ENCODE assay signal across 15 mouse cellular contexts in genomic region chr17:6752375-6752774, GRCm38 (mm10). TPM values are rescaled to one million over a fixed set of nuclear protein-coding genes. Genes with fewer than 3 reads are reported as not detected.
DNase-seq lines count a peak whose midpoint lies in the region; ATAC-seq and TF ChIP-seq lines count a peak whose summit lies in the region.
"Had no signal": no experiment of that assay in that cellular context is flagged by ENCODE, and none has a peak within 500 bp of the region (broad histone marks: within the 10 kb centered on the region; RNA-seq: fewer than 3 reads in every experiment).

No protein-coding gene starts in this region.

- H3K27me3 ChIP-seq in forebrain, embryonic 14.5 days (replicated peaks; ENCODE audit: control insufficient read depth, insufficient read depth, low read length), result no peaks in the 10 kb centered on the region
- H3K27me3 ChIP-seq in forebrain, postnatal 0 days (ENCODE audit: insufficient read depth, low read length), result no peaks in the 10 kb centered on the region
- no peaks in the 10 kb centered on the region for H3K27me3 ChIP-seq in hindbrain, embryonic 12.5 days
- no peaks in the 10 kb centered on the region for H3K27me3 ChIP-seq in hindbrain, postnatal 0 days (ENCODE audit: insufficient read depth, low read length)
- no peaks in the 10 kb centered on the region for H3K27me3 ChIP-seq in embryonic facial prominence, embryonic 11.5 days (ENCODE audit: control insufficient read depth, insufficient read depth, low read length)
- H3K27me3 ChIP-seq in limb, embryonic 15.5 days, result no peaks in the 10 kb centered on the region
- no peaks in the 10 kb centered on the region for H3K27me3 ChIP-seq in intestine, postnatal 0 days (replicated peaks; ENCODE audit: control insufficient read depth, insufficient read depth, low read length)
- H3K27me3 ChIP-seq: liver, embryonic 12.5 days; midbrain, embryonic 15.5 days had no signal

- 56% methylated on average over 7 of the region's 7 CpGs for WGBS in forebrain, embryonic 14.5 days
- 55% methylated on average over 7 of the region's 7 CpGs for WGBS in forebrain, postnatal 0 days
- WGBS in hindbrain, embryonic 12.5 days, result 44% methylated on average over 7 of the region's 7 CpGs
- WGBS in hindbrain, postnatal 0 days, result 57% methylated on average over 7 of the region's 7 CpGs
- 20% methylated on average over 7 of the region's 7 CpGs for WGBS in embryonic facial prominence, embryonic 11.5 days
- 26% methylated on average over 7 of the region's 7 CpGs for whole genome bisulfite sequencing in limb, embryonic 15.5 days
- 65% methylated on average over 7 of the region's 7 CpGs for WGBS in intestine, postnatal 0 days

- H3K9me3 ChIP-seq in forebrain, embryonic 14.5 days (replicated peaks; ENCODE audit: control insufficient read depth, low read length), result no peaks in the 10 kb centered on the region
- no peaks in the 10 kb centered on the region for H3K9me3 ChIP-seq in forebrain, postnatal 0 days (ENCODE audit: low read length)
- no peaks in the 10 kb centered on the region for H3K9me3 ChIP-seq in hindbrain, embryonic 12.5 days (replicated peaks)
- H3K9me3 ChIP-seq in hindbrain, postnatal 0 days (ENCODE audit: low read length), result no peaks in the 10 kb centered on the region
- no peaks in the 10 kb centered on the region for H3K9me3 ChIP-seq in embryonic facial prominence, embryonic 11.5 days (replicated peaks; ENCODE audit: control insufficient read depth, low read length)
- no peaks in the 10 kb centered on the region for H3K9me3 ChIP-seq in limb, embryonic 15.5 days
- H3K9me3 ChIP-seq in intestine, postnatal 0 days (ENCODE audit: control insufficient read depth), result no peaks in the 10 kb centered on the region
- H3K9me3 ChIP-seq: G1E; liver, embryonic 12.5 days; midbrain, embryonic 15.5 days had no signal

- H3K27ac ChIP-seq in forebrain, embryonic 14.5 days (ENCODE audit: low read depth, low read length), result peak overlapping the region; percentile 14; the same call in 1 of the 2 replicates
- H3K27ac ChIP-seq in forebrain, postnatal 0 days (ENCODE audit: low read depth, low read length), result no peak overlapping the region
- peak overlapping the region; percentile 45; the same call in 1 of the 2 replicates for H3K27ac ChIP-seq in hindbrain, embryonic 12.5 days
- H3K27ac ChIP-seq in hindbrain, postnatal 0 days, result no peak overlapping the region
- H3K27ac ChIP-seq in embryonic facial prominence, embryonic 11.5 days (replicated peaks; ENCODE audit: low read depth, low read length), result no peak overlapping the region
- H3K27ac ChIP-seq in limb, embryonic 15.5 days, result peak overlapping the region; percentile 83
- H3K27ac ChIP-seq in intestine, postnatal 0 days (ENCODE audit: low read depth, low read length), result no peak overlapping the region
- H3K27ac ChIP-seq: liver, embryonic 12.5 days; midbrain, embryonic 15.5 days had no signal

- H3K4me2 ChIP-seq in forebrain, embryonic 14.5 days (ENCODE audit: low read length), result no peak overlapping the region
- H3K4me2 ChIP-seq in forebrain, postnatal 0 days (ENCODE audit: low read depth), result no peak overlapping the region
- H3K4me2 ChIP-seq in hindbrain, embryonic 12.5 days (replicated peaks), result no peak overlapping the region
- no peak overlapping the region for H3K4me2 ChIP-seq in hindbrain, postnatal 0 days (ENCODE audit: low read depth, low read length)
- no peak overlapping the region for H3K4me2 ChIP-seq in embryonic facial prominence, embryonic 11.5 days (ENCODE audit: low read depth, low read length)
- H3K4me2 ChIP-seq in limb, embryonic 15.5 days, result no peak overlapping the region
- H3K4me2 ChIP-seq in intestine, postnatal 0 days (replicated peaks; ENCODE audit: low read depth), result no peak overlapping the region
- H3K4me2 ChIP-seq: liver, embryonic 12.5 days; midbrain, embryonic 15.5 days had no signal

- no peak overlapping the region for H3K9ac ChIP-seq in forebrain, embryonic 14.5 days (ENCODE audit: low read length)
- H3K9ac ChIP-seq in forebrain, postnatal 0 days, result no peak overlapping the region
- no peak overlapping the region for H3K9ac ChIP-seq in hindbrain, embryonic 12.5 days
- no peak overlapping the region for H3K9ac ChIP-seq in hindbrain, postnatal 0 days (replicated peaks; ENCODE audit: low read length)
- H3K9ac ChIP-seq in embryonic facial prominence, embryonic 11.5 days (replicated peaks; ENCODE audit: low read length), result no peak overlapping the region
- no peak overlapping the region for H3K9ac ChIP-seq in limb, embryonic 15.5 days
- no peak overlapping the region for H3K9ac ChIP-seq in intestine, postnatal 0 days (ENCODE audit: low read depth, low read length)
- H3K9ac ChIP-seq: liver, embryonic 12.5 days; midbrain, embryonic 15.5 days had no signal

- DNase-seq in forebrain, embryonic 14.5 days (ENCODE audit: low spot score), result no peak
- no peak for DNase-seq in forebrain, postnatal 0 days
- no peak for DNase-seq in hindbrain, postnatal 0 days (ENCODE audit: low spot score)
- DNase-seq in embryonic facial prominence, embryonic 11.5 days (ENCODE audit: low spot score), result peak; percentile 78
- no peak for DNase-seq in right cerebral cortex, postnatal 4 days
- DNase-seq: cerebellum, adult 11 months; gastrocnemius, postnatal 14 days had no signal

- H3K4me1 ChIP-seq in forebrain, embryonic 14.5 days (ENCODE audit: control insufficient read depth, insufficient read depth, low read length), result 0 out of 2 replicates have a peak, but pooled peaks cover 4% of the 10 kb centered on the region
- 0 out of 2 replicates have a peak, but pooled peaks cover 3% of the 10 kb centered on the region for H3K4me1 ChIP-seq in forebrain, postnatal 0 days (ENCODE audit: insufficient read depth)
- H3K4me1 ChIP-seq in hindbrain, embryonic 12.5 days, result peaks cover 16% of the 10 kb centered on the region
- peaks cover 5% of the 10 kb centered on the region; the same call in 1 of the 2 replicates for H3K4me1 ChIP-seq in hindbrain, postnatal 0 days (ENCODE audit: insufficient read depth, low read length)
- H3K4me1 ChIP-seq in embryonic facial prominence, embryonic 11.5 days (ENCODE audit: control insufficient read depth, insufficient read depth, low read length), result peaks cover 7% of the 10 kb centered on the region
- peaks cover 25% of the 10 kb centered on the region for H3K4me1 ChIP-seq in limb, embryonic 15.5 days
- no peaks in the 10 kb centered on the region for H3K4me1 ChIP-seq in intestine, postnatal 0 days (replicated peaks; ENCODE audit: control insufficient read depth, insufficient read depth, low read length)
- H3K4me1 ChIP-seq: liver, embryonic 12.5 days had no signal

- TF ChIP-seq CTCF in forebrain, postnatal 0 days (IDR thresholded peaks at IDR 0.05; ENCODE audit: low read depth), result no peak
- no peak for TF ChIP-seq CTCF in hindbrain, postnatal 0 days (IDR thresholded peaks at IDR 0.05; ENCODE audit: low read depth)
- TF ChIP-seq CTCF in intestine, postnatal 0 days (IDR thresholded peaks at IDR 0.05; ENCODE audit: low read depth), result no peak

- H3K4me3 ChIP-seq in forebrain, embryonic 14.5 days (ENCODE audit: low read depth, low read length), result no peak overlapping the region
- H3K4me3 ChIP-seq in forebrain, postnatal 0 days (ENCODE audit: low read depth, low read length), result no peak overlapping the region
- H3K4me3 ChIP-seq in hindbrain, embryonic 12.5 days, result no peak overlapping the region
- no peak overlapping the region for H3K4me3 ChIP-seq in hindbrain, postnatal 0 days (ENCODE audit: low read length)
- H3K4me3 ChIP-seq in embryonic facial prominence, embryonic 11.5 days (ENCODE audit: low read depth, low read length), result no peak overlapping the region
- H3K4me3 ChIP-seq in limb, embryonic 15.5 days, result no peak overlapping the region
- no peak overlapping the region for H3K4me3 ChIP-seq in intestine, postnatal 0 days (ENCODE audit: low read depth, low read length)
- H3K4me3 ChIP-seq: liver, embryonic 12.5 days; midbrain, embryonic 15.5 days had no signal

- peaks cover 51% of the 10 kb centered on the region for H3K36me3 ChIP-seq in forebrain, embryonic 14.5 days (ENCODE audit: control insufficient read depth, insufficient read depth, low read length)
- H3K36me3 ChIP-seq in forebrain, postnatal 0 days (ENCODE audit: insufficient read depth), result no peaks in the 10 kb centered on the region
- H3K36me3 ChIP-seq in hindbrain, embryonic 12.5 days, result no peaks in the 10 kb centered on the region
- 0 out of 2 replicates have a peak, but pooled peaks cover 4% of the 10 kb centered on the region for H3K36me3 ChIP-seq in hindbrain, postnatal 0 days (ENCODE audit: insufficient read depth, low read length)
- H3K36me3 ChIP-seq in embryonic facial prominence, embryonic 11.5 days (replicated peaks; ENCODE audit: control insufficient read depth, insufficient read depth, low read depth, low read length), result no peaks in the 10 kb centered on the region
- peaks cover 38% of the 10 kb centered on the region for H3K36me3 ChIP-seq in limb, embryonic 15.5 days
- peaks cover 66% of the 10 kb centered on the region for H3K36me3 ChIP-seq in intestine, postnatal 0 days (ENCODE audit: control insufficient read depth, insufficient read depth)
- H3K36me3 ChIP-seq: midbrain, embryonic 15.5 days had no signal

- 0 out of 2 replicates have a peak, but pooled peaks have one; percentile 7 for ATAC-seq in forebrain, embryonic 14.5 days
- no peak for ATAC-seq in forebrain, postnatal 0 days
- no peak for ATAC-seq in hindbrain, embryonic 12.5 days (ENCODE audit: low FRiP score)
- no peak for ATAC-seq in hindbrain, postnatal 0 days
- peak; percentile 20; the same call in 1 of the 2 replicates for ATAC-seq in embryonic facial prominence, embryonic 11.5 days (replicated peaks; ENCODE audit: insufficient number of reproducible peaks, low FRiP score, low TSS enrichment, low read depth)
- ATAC-seq in limb, embryonic 15.5 days (ENCODE audit: insufficient number of reproducible peaks, low FRiP score, low TSS enrichment, low read depth), result no peak
- ATAC-seq in intestine, postnatal 0 days, result no peak
- ATAC-seq: forebrain, embryonic 16.5 days; intestine, embryonic 16.5 days; liver, embryonic 12.5 days; midbrain, embryonic 15.5 days had no signal

RNA-seq across cellular contexts. Expression of gene Ezr, which starts 30.2 kb away (rescaled TPM):
- polyA plus RNA-seq in forebrain, embryonic 14.5 days (2014; fragmentation: Nextera tagmentation; extraction: Ambion mirVana), result 94.0 and 101 TPM in 2 replicates
- total RNA-seq in forebrain, postnatal 0 days (2014; rRNA removed), result 37.8 and 45.4 TPM in 2 replicates
- 51.6 and 60.2 TPM in 2 replicates for polyA plus RNA-seq in forebrain, postnatal 0 days (2015; fragmentation: Nextera tagmentation; extraction: Ambion mirVana)
- polyA plus RNA-seq in hindbrain, embryonic 12.5 days (2016; fragmentation: Nextera tagmentation; extraction: Ambion mirVana), result 97.9 and 103 TPM in 2 replicates
- 44.7 and 52.6 TPM in 2 replicates for total RNA-seq in hindbrain, postnatal 0 days (2014; rRNA removed)
- 62.4 and 72.7 TPM in 2 replicates for polyA plus RNA-seq in hindbrain, postnatal 0 days (2015; fragmentation: Nextera tagmentation; extraction: Ambion mirVana)
- 45.4 and 46.9 TPM in 2 replicates for polyA plus RNA-seq in embryonic facial prominence, embryonic 11.5 days (2014; fragmentation: Nextera tagmentation; extraction: Ambion mirVana)
- 114 and 115 TPM in 2 replicates for polyA plus RNA-seq in limb, embryonic 15.5 days (2015; fragmentation: Nextera tagmentation; extraction: Ambion mirVana)
- 342 and 379 TPM in 2 replicates for polyA plus RNA-seq in intestine, postnatal 0 days (2015; fragmentation: Nextera tagmentation; extraction: Ambion mirVana)

Comparison
In these comparisons a context has a peak if more than half of its experiments do, and no peak if none do; other contexts are left out.
1. ATAC-seq: peak in forebrain, embryonic 14.5 days (single experiment) and embryonic facial prominence, embryonic 11.5 days (single experiment); none in forebrain, postnatal 0 days (single experiment), hindbrain, embryonic 12.5 days (single experiment), hindbrain, postnatal 0 days (single experiment), limb, embryonic 15.5 days (single experiment) and intestine, postnatal 0 days (single experiment).
2. H3K27ac ChIP-seq: peak in forebrain, embryonic 14.5 days (single experiment), hindbrain, embryonic 12.5 days (single experiment) and limb, embryonic 15.5 days (single experiment); none in forebrain, postnatal 0 days (single experiment), hindbrain, postnatal 0 days (single experiment), embryonic facial prominence, embryonic 11.5 days (single experiment) and intestine, postnatal 0 days (single experiment).